Mouse (Mus musculus) MEL (cell line): ENCODE data around the gene Zwilch. TPM values are rescaled to one million over a fixed set of nuclear protein-coding genes. Genes with fewer than 3 reads are reported as not detected.

Experiments
- DNase-seq: peaks from one replicate; pipeline ENCODE4 v3.0.0; 2011; ENCODE audit warnings: low read depth, low spot score
- H3K27ac ChIP-seq: 2 replicates; pipeline ENCODE4 v1.5.1; 2012; ENCODE audit warnings: low read depth, mild to moderate bottlenecking, control low read depth, low read length, moderate library complexity; ENCODE audit not compliant: control insufficient read depth
- H3K27me3 ChIP-seq, 2 experiments: fragments of 150-350 bp in 1 of 2; sonication (generic) in 1 of 2; 2 replicates each; pipeline ENCODE4 v1.6.1; 2012; ENCODE audit warnings: low read length in 2 of 2, mild to moderate bottlenecking in 2 of 2, improper control_type of control experiment in 1 of 2, moderate library complexity in 1 of 2; ENCODE audit not compliant: insufficient read depth in 2 of 2, control insufficient read depth in 1 of 2
- H3K36me3 ChIP-seq, 2 experiments: 2 replicates each; pipeline ENCODE4 v1.6.1; 2012 to 2014; ENCODE audit warnings: low read length in 2 of 2, improper control_type of control experiment in 1 of 2, inconsistent platforms in 1 of 2, mild to moderate bottlenecking in 1 of 2; ENCODE audit not compliant: insufficient read depth in 2 of 2, control insufficient read depth in 1 of 2
- H3K4me1 ChIP-seq, 2 experiments: fragments of 150-350 bp in 1 of 2; sonication (generic) in 1 of 2; 2 replicates each; pipeline ENCODE4 v1.6.1; 2012; ENCODE audit warnings: low read length in 2 of 2, improper control_type of control experiment in 1 of 2, mild to moderate bottlenecking in 1 of 2; ENCODE audit not compliant: insufficient read depth in 2 of 2, control insufficient read depth in 1 of 2
- H3K4me3 ChIP-seq, 2 experiments: fragments of 150-350 bp in 1 of 2; sonication (generic) in 1 of 2; 2 replicates each; pipeline ENCODE4 v1.5.1; 2012; ENCODE audit warnings: low read depth in 2 of 2, low read length in 2 of 2, mild to moderate bottlenecking in 2 of 2, moderate library complexity in 2 of 2, control low read depth in 1 of 2, improper control_type of control experiment in 1 of 2; ENCODE audit not compliant: control insufficient read depth in 1 of 2, insufficient read depth in 1 of 2
- H3K79me2 ChIP-seq: 2 replicates; pipeline ENCODE4 v1.6.1; 2012; ENCODE audit warnings: mild to moderate bottlenecking, low read length, moderate library complexity; ENCODE audit not compliant: control insufficient read depth, poor library complexity, insufficient read depth
- H3K9ac ChIP-seq: 2 replicates; pipeline ENCODE4 v1.6.1; 2012; ENCODE audit warnings: low read depth, mild to moderate bottlenecking, control low read depth, low read length, moderate library complexity; ENCODE audit not compliant: control insufficient read depth, poor library complexity, severe bottlenecking
- H3K9me3 ChIP-seq: fragments of 150-350 bp; sonication (generic); replicated peaks from 2 replicates; pipeline ENCODE4 v1.6.1; 2012; ENCODE audit warnings: mild to moderate bottlenecking, low read length, improper control_type of control experiment, moderate library complexity; ENCODE audit not compliant: insufficient read depth
- BHLHE40 ChIP-seq: IDR thresholded peaks from 2 replicates; pipeline ENCODE4 v1.6.1; 2012; ENCODE audit warnings: low read depth, mild to moderate bottlenecking, inconsistent platforms, low read length, improper control_type of control experiment, borderline replicate concordance
- CHD2 ChIP-seq: IDR thresholded peaks from 2 replicates; pipeline ENCODE4 v1.6.1; 2011; ENCODE audit warnings: low read length, improper control_type of control experiment
- CTCF ChIP-seq, 3 experiments: IDR thresholded peaks in 2 of 3; conservative IDR thresholded peaks in 1 of 3; 2 replicates each; pipeline ENCODE4 v1.5.1; 2011 to 2012; ENCODE audit warnings: low read length in 3 of 3, low read depth in 2 of 3, mild to moderate bottlenecking in 2 of 3, improper control_type of control experiment in 1 of 3, inconsistent platforms in 1 of 3, mixed read lengths in 1 of 3, moderate library complexity in 1 of 3; ENCODE audit not compliant: control insufficient read depth in 1 of 3, insufficient read depth in 1 of 3, poor library complexity in 1 of 3, severe bottlenecking in 1 of 3
- E2F4 ChIP-seq: IDR thresholded peaks from 2 replicates; pipeline ENCODE4 v1.6.1; 2011; ENCODE audit warnings: low read depth, low read length, improper control_type of control experiment, borderline replicate concordance
- ELF1 ChIP-seq: IDR thresholded peaks from 2 replicates; pipeline ENCODE4 v1.6.1; 2014; ENCODE audit warnings: low read depth, mild to moderate bottlenecking, inconsistent platforms, low read length, improper control_type of control experiment, moderate library complexity
- EP300 ChIP-seq, 2 experiments: IDR thresholded peaks; 2 replicates each; pipeline ENCODE4 v1.6.1; 2011; ENCODE audit warnings: improper control_type of control experiment in 2 of 2, low read length in 2 of 2, low read depth in 1 of 2, mild to moderate bottlenecking in 1 of 2
- ETS1 ChIP-seq: IDR thresholded peaks from 2 replicates; pipeline ENCODE4 v1.6.1; 2012; ENCODE audit warnings: low read depth, mild to moderate bottlenecking, inconsistent platforms, low read length, improper control_type of control experiment, moderate library complexity
- GATA1 ChIP-seq: IDR thresholded peaks from 2 replicates; pipeline ENCODE4 v1.6.1; 2011; ENCODE audit warnings: low read depth, low read length, improper control_type of control experiment
- HCFC1 ChIP-seq: IDR thresholded peaks from 2 replicates; pipeline ENCODE4 v1.6.1; 2012; ENCODE audit warnings: low read depth, mild to moderate bottlenecking, inconsistent platforms, low read length, improper control_type of control experiment, moderate library complexity
- KAT2A ChIP-seq: conservative IDR thresholded peaks from 2 replicates; pipeline ENCODE4 v1.6.1; 2012; ENCODE audit warnings: low read depth, low read length, improper control_type of control experiment, inconsistent platforms
- MEF2A ChIP-seq: IDR thresholded peaks from 2 replicates; pipeline ENCODE4 v1.6.1; 2014; ENCODE audit warnings: low read depth, mild to moderate bottlenecking, inconsistent platforms, low read length, improper control_type of control experiment; ENCODE audit not compliant: poor library complexity, insufficient replicate concordance, severe bottlenecking; ENCODE audit errors: extremely low read depth
- MXI1 ChIP-seq: IDR thresholded peaks from 2 replicates; pipeline ENCODE4 v1.6.1; 2011; ENCODE audit warnings: mild to moderate bottlenecking, low read depth, low read length, improper control_type of control experiment
- MYC ChIP-seq: IDR thresholded peaks from 2 replicates; pipeline ENCODE4 v1.6.1; 2011; ENCODE audit warnings: low read depth, mild to moderate bottlenecking, low read length, improper control_type of control experiment, moderate library complexity
- NELFE ChIP-seq: IDR thresholded peaks from 2 replicates; pipeline ENCODE4 v1.6.1; 2011; ENCODE audit warnings: low read depth, low read length, improper control_type of control experiment
- NRF1 ChIP-seq: IDR thresholded peaks from 2 replicates; pipeline ENCODE4 v1.6.1; 2014; ENCODE audit warnings: low read depth, mild to moderate bottlenecking, inconsistent platforms, low read length, improper control_type of control experiment, moderate library complexity; ENCODE audit not compliant: poor library complexity, insufficient read depth, severe bottlenecking
- POLR2A ChIP-seq, 2 experiments: IDR thresholded peaks; 2 replicates each; pipeline ENCODE4 v1.6.1; 2011 to 2012; ENCODE audit warnings: low read length in 2 of 2, mild to moderate bottlenecking in 2 of 2, control low read depth in 1 of 2, improper control_type of control experiment in 1 of 2, low read depth in 1 of 2, moderate library complexity in 1 of 2; ENCODE audit not compliant: control insufficient read depth in 1 of 2, insufficient read depth in 1 of 2, poor library complexity in 1 of 2
- POLR2AphosphoS5 ChIP-seq: IDR thresholded peaks from 2 replicates; pipeline ENCODE4 v1.6.1; 2012; ENCODE audit warnings: low read depth, borderline replicate concordance, mild to moderate bottlenecking, inconsistent platforms, low read length, moderate library complexity, mixed read lengths
- RAD21 ChIP-seq: IDR thresholded peaks from 2 replicates; pipeline ENCODE4 v1.6.1; 2011; ENCODE audit warnings: mild to moderate bottlenecking, low read depth, low read length, improper control_type of control experiment
- RCOR1 ChIP-seq: IDR thresholded peaks from 2 replicates; pipeline ENCODE4 v1.6.1; 2012; ENCODE audit warnings: low read depth, mild to moderate bottlenecking, inconsistent platforms, low read length, improper control_type of control experiment
- SIN3A ChIP-seq: IDR thresholded peaks from 2 replicates; pipeline ENCODE4 v1.6.1; 2012; ENCODE audit warnings: low read length, improper control_type of control experiment, inconsistent platforms
- SMC3 ChIP-seq: IDR thresholded peaks from 2 replicates; pipeline ENCODE4 v1.6.1; 2011; ENCODE audit warnings: low read depth, low read length, improper control_type of control experiment
- TBP ChIP-seq: IDR thresholded peaks from 2 replicates; pipeline ENCODE4 v1.8.0; 2011; ENCODE audit warnings: low read depth, low read length, improper control_type of control experiment
- UBTF ChIP-seq: IDR thresholded peaks from 2 replicates; pipeline ENCODE4 v1.6.1; 2012; ENCODE audit warnings: low read depth, mild to moderate bottlenecking, inconsistent platforms, low read length, improper control_type of control experiment, moderate library complexity, borderline replicate concordance; ENCODE audit not compliant: insufficient read depth
- USF1 ChIP-seq: IDR thresholded peaks from 2 replicates; pipeline ENCODE4 v1.6.1; 2014; ENCODE audit warnings: low read depth, mild to moderate bottlenecking, inconsistent platforms, low read length, improper control_type of control experiment, moderate library complexity
- USF2 ChIP-seq, 2 experiments: IDR thresholded peaks; 2 replicates each; pipeline ENCODE4 v1.6.1; 2011 to 2012; ENCODE audit warnings: improper control_type of control experiment in 2 of 2, low read length in 2 of 2, borderline replicate concordance in 1 of 2, inconsistent platforms in 1 of 2, low read depth in 1 of 2, mild to moderate bottlenecking in 1 of 2; ENCODE audit not compliant: insufficient read depth in 1 of 2
- ZC3H11A ChIP-seq: IDR thresholded peaks from 2 replicates; pipeline ENCODE4 v1.6.1; 2012; ENCODE audit warnings: low read depth, mild to moderate bottlenecking, inconsistent platforms, low read length, improper control_type of control experiment
- ZKSCAN1 ChIP-seq: IDR thresholded peaks from 2 replicates; pipeline ENCODE4 v1.6.1; 2012; ENCODE audit warnings: low read depth, mild to moderate bottlenecking, inconsistent platforms, low read length, improper control_type of control experiment, moderate library complexity
- polyA plus RNA-seq, 2 experiments: library from polyadenylated mRNA; stranded (reverse) in 1 of 2; unstranded in 1 of 2; fragments of >175 nt in 1 of 2; fragments of >200 nt in 1 of 2; gene quantifications; 2 replicates each; pipeline versions ENCODE4 v1.2.1 to v1.2.4; 2012; ENCODE audit warnings: low replicate concordance in 2 of 2, low read depth in 1 of 2; ENCODE audit not compliant: insufficient read length in 2 of 2, insufficient read depth in 1 of 2, missing spikeins in 1 of 2
- total RNA-seq: library from RNA; depleted of rRNA; stranded (reverse); fragments of 300-350 nt; gene quantifications from 2 replicates; pipeline ENCODE4 v1.2.3, GENCODE M21; 2012

Zwilch gene
- total and polyA plus RNA-seq, 3 experiments, result 60.6 to 89.2 TPM; not detected in 1

DNA sequence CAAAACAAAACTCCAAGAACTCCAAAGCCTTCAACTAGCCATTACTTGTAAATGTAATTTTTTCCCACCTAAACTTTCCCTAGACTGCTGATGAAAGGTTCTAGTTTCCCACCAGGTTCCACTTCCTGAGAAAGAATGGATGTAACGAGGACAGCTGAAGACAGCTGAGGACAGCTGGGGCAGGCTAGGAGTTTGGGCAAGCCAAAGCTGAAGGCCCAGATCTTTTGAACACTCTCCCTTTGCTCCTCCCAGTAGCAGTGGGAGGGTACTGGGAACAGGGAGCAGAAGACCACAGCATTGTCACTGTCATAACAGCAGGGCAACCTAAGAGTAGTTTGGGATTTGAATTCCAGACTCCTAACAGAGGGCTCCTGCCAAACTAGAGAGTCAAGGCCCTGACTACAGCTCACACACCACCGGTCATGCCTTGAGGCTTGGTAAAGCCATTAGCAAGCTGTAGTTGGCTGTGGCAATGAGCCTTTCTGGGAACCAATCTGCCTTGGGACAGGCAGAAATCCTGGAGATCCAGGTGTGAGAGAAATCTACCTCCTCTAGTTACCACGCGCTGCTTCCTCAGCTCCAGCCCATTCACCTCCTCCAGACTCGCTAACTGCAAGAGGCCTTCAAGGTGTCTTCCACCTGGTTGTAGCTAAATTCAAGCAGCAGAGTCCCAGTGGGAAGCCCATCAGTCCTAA, 25.3 kb upstream of the Zwilch start:
- H3K9ac ChIP-seq, result no peak overlapping the region
- TF ChIP-seq TBP, result no peak
- no peak for TF ChIP-seq POLR2AphosphoS5
- no peak for TF ChIP-seq CTCF (IDR thresholded peaks at IDR 0.05 in 2 of 3, conservative IDR thresholded peaks at IDR 0.05 in 1 of 3; ENCODE audit: control insufficient read depth in 1 of 3, insufficient read depth in 1 of 3, low read depth in 2 of 3, low read length in 3 of 3, poor library complexity in 1 of 3, severe bottlenecking in 1 of 3)
- no peak for TF ChIP-seq E2F4
- TF ChIP-seq KAT2A, result no peak
- TF ChIP-seq RCOR1, result no peak
- TF ChIP-seq ETS1, result no peak
- TF ChIP-seq POLR2A (IDR thresholded peaks at IDR 0.05; ENCODE audit: control insufficient read depth in 1 of 2, insufficient read depth in 1 of 2, low read depth in 1 of 2, low read length in 2 of 2, poor library complexity in 1 of 2), result no peak
- no peak for TF ChIP-seq ZKSCAN1
- TF ChIP-seq USF2 (IDR thresholded peaks at IDR 0.05; ENCODE audit: borderline replicate concordance in 1 of 2, insufficient read depth in 1 of 2, low read depth in 1 of 2, low read length in 2 of 2), result no peak
- no peak for TF ChIP-seq MYC
- TF ChIP-seq GATA1, result no peak
- no peak for TF ChIP-seq SMC3
- no peaks in the 10 kb centered on the region for H3K27me3 ChIP-seq
- DNase-seq, result no peak
- H3K36me3 ChIP-seq, result no peaks in the 10 kb centered on the region
- no peaks in the 10 kb centered on the region for H3K4me1 ChIP-seq
- H3K9me3 ChIP-seq, result no peaks in the 10 kb centered on the region
- H3K27ac ChIP-seq, result no peak overlapping the region
- no peak overlapping the region for H3K4me3 ChIP-seq
- no peaks in the 10 kb centered on the region for H3K79me2 ChIP-seq

DNA sequence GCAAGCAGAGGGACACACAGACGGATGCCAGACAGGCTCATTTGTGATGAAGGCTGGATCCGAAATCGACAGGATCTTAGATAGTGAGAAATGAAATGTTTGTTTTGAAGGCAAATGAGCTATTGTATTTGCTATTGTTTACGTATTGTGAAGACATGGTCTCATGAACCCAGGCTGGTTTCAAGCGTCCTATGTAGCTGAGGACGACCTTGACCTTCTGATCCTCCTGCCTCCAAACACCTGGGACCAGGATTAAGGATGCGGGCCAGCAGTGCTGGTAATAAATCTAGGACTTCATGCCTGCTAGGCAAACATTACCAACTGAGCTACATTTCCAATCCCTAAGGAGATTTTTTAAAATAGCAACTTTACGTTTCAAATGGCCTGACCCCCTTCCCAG, 24.6 kb upstream of the Zwilch start:
- Histone ChIP-seq H3K9ac (no peak overlapping the region), H3K4me3 (no peak overlapping the region), H3K27ac (no peak overlapping the region), H3K4me1 (no peaks in the 10 kb centered on the region), H3K79me2 (no peaks in the 10 kb centered on the region), H3K27me3 (no peaks in the 10 kb centered on the region), H3K9me3 (no peaks in the 10 kb centered on the region), H3K36me3 (no peaks in the 10 kb centered on the region)
- no peak for DNase-seq
- TF ChIP-seq RAD21 (no peak), GATA1 (no peak), SIN3A (no peak), MEF2A (no peak), USF1 (no peak), ZC3H11A (no peak), EP300 (IDR thresholded peaks at IDR 0.05; ENCODE audit: low read depth in 1 of 2, low read length in 2 of 2) (no peak), E2F4 (no peak), UBTF (no peak), RCOR1 (no peak), KAT2A (no peak), BHLHE40 (no peak), TBP (no peak), NELFE (no peak), POLR2A (IDR thresholded peaks at IDR 0.05; ENCODE audit: control insufficient read depth in 1 of 2, insufficient read depth in 1 of 2, low read depth in 1 of 2, low read length in 2 of 2, poor library complexity in 1 of 2) (no peak), MXI1 (no peak), CHD2 (no peak), HCFC1 (no peak), NRF1 (no peak), ELF1 (no peak)
